Mouse (Mus musculus): ENCODE measurements around the gene Gm16253.

GRCm38 (mm10) chr3:96542554-96542953, 34.2 kb upstream of the Gm16253 start:
- TF ChIP-seq POLR2A (IDR thresholded peaks at IDR 0.05; ENCODE audit: insufficient read depth, low read depth, low read length) (no peak), CTCF (IDR thresholded peaks at IDR 0.05; ENCODE audit: insufficient read depth, low read depth, low read length) (no peak)
